Mouse (Mus musculus) cortical plate, adult 2 months (tissue): ENCODE data around the gene Cfap97d1.

Source experiments
- CTCF ChIP-seq: fragments of 200-500 bp; IDR thresholded peaks from 2 replicates; pipeline ENCODE4 v1.5.1; 2011; ENCODE audit warnings: mild to moderate bottlenecking, control low read depth, low read length; ENCODE audit not compliant: insufficient read depth; ENCODE audit errors: extremely low read depth
- POLR2A ChIP-seq: fragments of 200-500 bp; IDR thresholded peaks from 2 replicates; pipeline ENCODE4 v1.6.1; 2011; ENCODE audit warnings: mild to moderate bottlenecking, low read length, control low read depth; ENCODE audit not compliant: insufficient read depth; ENCODE audit errors: extremely low read depth

GRCm38 (mm10) chr11:101936421-101936820 lies 47.7 kb upstream of the Cfap97d1 start:
- TF ChIP-seq CTCF: no peak
- no peak for TF ChIP-seq POLR2A
